Mouse (Mus musculus) kidney, adult 9 months (tissue): ENCODE data around the gene Sh3gl1.
"Not testable (repeated sequence)": the region's sequence is repeated elsewhere in the genome, so short reads cannot be mapped to it uniquely, and the experiment has no call there.

Experiments
- DNase-seq: peaks from one replicate; pipeline ENCODE4 v3.0.0; 2022

Sh3gl1 gene

DNA sequence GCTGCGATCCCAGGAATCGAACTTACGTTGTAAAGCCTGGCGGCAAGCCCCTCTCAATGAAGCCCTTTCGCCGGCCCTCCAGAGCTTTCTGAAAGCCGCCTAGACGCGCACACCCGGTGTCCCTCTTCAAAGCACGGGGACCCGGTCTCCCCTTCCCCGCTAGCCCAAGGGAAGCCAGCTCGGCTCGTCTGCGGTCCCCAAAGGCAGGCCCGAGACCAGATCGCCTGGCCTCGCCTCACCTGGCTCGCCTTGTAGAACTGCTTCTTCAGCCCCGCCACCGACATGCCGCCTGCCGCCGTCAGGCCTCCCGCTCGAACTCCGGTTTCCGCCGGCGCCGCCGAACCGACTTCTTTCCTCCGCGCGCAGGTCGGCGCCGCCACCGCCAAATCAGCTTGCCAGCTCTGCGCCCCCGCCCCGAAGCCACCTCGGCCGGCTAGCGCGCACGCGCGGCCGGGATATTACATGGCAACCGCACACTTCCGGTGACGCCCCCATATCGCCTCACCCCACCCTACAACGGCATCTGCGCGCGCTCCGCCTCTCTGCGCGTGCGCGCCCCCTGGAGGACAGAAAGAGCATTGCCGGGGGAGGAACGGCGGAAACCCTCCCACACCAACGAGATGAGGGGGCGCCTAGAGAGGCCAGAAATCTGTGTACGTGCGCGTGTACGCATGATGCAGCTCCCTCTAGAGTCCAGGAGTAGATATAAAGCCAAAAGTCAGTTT lies at the start of gene Sh3gl1:
Gene Sh3gl1, minus strand, starts transcription at position 460 of the 725 bp plus-strand sequence.
- peak; percentile 99 for DNase-seq

DNA sequence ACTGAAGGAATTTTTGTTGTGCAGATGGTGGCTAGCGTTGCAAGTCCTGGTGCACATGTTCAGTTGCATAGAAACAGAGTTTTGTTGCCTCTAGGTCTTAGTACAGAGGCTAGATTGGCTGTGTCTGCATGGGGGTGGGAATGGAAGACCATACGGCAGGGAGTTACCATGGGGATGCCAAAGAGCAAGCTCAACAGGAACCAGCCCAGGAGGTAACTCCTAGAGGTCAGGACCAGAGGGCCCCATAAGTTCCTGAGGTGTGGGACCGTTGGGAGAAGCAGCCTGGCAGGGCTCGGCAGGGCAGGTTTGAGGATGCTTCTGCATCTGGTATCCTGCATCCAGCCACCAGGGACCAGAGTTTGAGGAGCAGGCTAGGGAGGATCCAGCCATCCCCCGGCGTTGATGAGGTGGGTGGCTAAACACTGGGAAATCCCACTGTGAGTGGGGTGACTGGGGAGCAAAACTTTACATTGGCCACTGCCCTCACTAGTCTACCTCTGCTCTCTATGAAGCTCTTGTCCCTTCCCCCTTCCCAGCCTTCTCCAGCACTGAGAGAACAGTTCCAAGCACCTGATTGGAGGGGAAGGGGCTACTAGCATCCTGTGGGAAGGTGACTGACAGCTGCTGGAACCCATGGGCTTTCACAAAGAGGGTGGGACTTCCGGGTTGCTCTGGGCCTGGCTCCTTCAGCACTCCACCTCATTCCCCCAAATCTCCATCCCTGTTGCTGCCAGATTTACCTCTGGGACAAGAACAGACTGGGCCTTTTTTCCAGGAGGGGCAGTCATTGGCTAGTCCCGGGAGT lies 44.5 kb upstream of the Sh3gl1 start:
- DNase-seq = peak; percentile 30

DNA sequence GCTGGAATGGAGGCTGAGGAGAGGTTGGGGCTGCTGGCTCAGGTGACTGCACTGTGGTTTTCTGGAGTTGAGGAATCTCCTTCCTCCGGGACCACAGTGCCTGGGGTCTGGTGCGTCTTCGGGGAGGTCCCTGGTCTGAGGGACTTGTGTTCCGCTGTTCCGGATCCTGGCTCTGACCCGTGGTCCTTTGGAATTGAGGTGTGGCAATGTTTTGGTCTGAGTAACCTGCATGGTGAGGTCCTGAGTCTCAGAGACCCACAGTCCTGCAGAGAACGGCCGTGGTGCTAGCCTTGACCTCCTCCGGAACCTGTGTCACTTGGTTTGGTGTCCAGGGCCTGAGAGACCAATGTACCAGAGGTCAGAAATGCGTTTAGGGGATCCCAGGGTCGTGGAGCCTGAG lies 43.5 kb upstream of the Sh3gl1 start:
- DNase-seq = peak; percentile 45

DNA sequence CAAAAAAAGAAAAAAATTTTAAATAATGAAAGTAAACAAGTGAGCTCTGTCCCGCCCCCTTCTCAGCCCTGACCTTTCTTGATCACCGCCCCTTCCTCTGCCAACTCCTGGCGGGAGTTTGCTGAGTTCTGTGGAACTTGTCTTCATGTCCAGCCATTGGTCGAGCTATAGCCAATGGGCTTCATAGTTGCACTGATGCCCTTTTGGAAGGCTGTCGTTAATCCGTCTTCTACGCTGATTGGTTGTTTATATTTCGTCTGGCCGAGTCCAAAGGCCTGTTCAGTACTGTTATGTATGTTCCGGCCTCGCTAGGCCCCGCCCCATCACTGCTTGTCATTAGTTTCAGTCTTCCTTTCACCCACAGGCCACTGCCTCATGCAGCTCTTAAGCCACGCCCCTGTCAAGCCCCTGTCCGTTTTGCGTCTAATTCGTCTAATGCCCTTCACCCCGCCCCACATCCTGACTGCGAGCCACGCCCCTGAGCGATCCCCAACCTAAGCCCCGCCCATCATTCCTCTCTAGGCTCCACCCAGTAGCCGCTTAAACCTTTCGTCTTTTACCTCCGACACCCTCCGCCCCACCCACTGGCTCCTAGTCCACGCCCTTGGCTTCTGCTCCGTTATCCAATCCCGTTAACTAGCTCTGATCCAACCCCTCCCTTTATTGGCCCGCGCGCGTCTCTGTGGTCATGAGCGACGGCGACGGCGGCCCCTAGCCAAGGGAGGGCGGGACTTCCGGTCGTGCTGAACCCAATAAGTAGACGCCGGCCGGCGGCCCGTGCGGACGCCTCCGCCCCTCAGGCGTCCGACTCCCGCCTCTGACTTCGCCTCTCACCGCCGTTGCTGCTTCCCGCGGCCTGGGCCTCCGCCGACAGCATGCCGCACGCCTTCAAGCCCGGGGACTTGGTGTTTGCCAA lies 42.7 kb upstream of the Sh3gl1 start, which contains the start of gene Hdgfl2:
Gene Hdgfl2, plus strand, starts transcription at position 755 of the 916 bp plus-strand sequence.
- DNase-seq = peak; percentile 100

DNA sequence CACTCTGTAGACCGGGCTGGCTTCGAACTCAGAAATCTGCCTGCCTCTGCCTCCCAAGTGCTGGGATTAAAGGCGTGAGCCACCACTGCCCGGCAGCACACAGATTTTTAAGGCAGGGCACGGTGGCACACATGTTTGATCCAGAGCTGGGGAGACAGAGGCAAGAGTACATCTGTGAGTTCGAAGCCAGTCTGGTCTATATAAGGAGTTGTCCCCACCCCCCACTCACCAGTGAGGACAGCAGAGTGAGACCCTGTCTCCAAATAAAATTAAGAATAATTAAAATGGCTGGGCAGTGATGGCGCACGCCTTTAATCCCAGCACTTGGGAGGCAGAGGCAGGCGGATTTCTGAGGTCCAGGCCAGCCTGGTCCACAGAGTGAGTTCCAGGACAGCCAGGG lies 41.9 kb upstream of the Sh3gl1 start:
- peak; percentile 53 for DNase-seq

DNA sequence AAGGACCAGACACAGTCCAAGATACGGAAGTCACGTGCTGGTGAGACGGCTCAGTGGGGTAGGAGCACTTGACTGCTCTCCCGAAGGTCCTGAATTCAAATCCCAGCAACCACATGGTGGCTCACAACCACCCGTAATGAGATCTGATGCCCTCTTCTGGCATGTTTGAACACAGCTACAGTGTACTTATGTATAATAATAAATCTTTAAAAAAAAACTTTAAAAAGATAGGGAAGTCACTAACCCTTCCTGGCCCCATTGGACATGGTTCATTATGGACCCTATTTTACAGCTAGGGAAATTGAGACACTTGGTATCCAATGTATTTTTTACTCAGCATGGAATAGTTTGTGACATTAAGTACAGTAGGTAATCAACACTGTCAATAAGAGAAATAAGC lies 41.1 kb upstream of the Sh3gl1 start:
- no peak for DNase-seq

DNA sequence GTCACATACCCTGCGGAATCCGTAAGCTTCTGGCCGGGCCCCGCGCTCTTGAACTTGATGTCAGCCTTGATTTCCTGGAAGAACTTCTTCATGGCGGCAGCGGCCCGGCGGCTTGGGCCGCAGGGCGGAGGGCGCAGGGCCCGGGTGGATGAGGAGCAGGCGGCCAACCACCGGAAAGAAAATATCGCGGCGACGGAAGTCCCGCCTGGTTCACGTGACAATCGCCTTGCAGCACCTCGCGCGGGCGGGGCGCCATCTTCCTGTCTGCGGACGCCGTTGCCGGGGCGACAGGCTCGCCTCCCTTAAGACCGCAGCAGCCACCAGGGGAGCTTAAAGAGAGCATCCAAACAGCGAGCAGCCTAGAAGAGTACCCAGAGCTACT lies 38.4 kb upstream of the Sh3gl1 start, which contains the start of gene Ubxn6:
Gene Ubxn6, minus strand, starts transcription at position 202 of the 382 bp plus-strand sequence.
- DNase-seq = peak; percentile 98

DNA sequence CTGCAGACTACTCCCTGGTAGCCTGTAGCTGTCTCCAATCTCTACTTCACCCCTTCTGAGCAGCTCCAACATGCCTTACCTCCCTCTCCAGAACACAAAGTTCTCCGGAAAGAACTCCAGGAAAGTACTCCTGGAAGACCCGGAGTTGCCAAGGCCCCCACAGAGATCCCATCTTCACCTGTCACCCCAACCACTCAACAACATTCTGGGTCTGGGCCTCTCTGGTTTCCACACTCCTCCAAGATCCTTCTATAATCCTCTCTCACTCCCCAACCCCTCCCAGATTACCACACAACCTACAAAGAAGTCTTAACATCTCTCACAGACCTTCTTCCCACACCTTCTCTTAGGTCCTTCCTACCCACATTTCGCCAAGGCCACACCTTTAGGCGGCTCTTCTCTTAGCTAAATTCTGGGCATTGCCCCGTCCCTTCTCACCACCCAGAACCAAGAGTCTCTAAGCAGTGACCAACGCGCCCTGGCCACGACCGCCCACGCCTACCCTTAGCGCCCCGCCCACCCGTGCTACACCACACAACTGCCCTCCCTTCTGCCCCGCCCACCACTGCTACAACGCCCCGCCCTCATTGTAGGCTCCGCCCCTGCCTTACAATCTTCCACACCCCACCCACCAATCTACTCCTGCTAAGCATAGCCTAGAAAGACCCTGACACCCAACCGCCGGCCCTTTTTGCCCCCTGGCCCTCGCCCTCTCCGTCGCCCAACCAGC lies 37.8 kb upstream of the Sh3gl1 start:
- DNase-seq = peak; percentile 90

DNA sequence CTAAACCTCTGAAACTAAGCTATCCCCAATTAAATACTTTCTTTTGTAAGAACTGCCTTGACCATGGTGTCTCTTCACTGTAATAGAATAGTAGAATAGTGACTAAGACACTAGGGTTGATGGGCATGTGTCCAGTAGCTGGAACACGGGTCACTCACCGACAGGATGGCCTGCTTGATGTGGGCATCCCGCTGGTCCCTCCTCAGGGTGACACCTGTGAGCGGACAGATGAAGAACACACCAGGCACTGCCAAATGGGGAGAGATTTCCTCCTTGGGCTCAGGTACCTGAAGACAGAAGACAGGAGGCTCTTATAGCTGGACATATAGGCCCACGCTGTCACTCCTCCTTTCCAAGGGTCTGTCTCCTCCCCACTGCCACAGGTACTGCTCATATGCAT lies 35.8 kb upstream of the Sh3gl1 start:
- DNase-seq = no peak

DNA sequence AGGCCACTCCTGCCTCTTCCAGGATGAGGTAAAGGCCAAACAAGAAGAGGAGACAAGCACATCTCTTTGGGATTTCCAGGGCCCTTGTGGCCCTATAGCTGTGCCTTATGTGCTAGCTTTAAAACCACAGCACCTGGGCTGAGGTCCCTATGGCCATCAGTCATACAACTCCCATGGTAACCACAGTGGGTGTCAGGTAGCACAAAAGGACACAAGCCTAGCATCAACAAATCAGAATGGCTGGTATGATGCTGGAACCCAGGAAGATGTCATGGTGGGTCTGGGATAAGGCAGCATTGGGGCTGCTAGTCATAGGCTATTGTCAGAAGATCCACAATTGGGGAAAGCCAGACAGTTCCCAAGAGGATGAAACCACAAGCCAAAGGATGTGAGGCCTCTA lies 34.7 kb upstream of the Sh3gl1 start:
- DNase-seq = no peak

DNA sequence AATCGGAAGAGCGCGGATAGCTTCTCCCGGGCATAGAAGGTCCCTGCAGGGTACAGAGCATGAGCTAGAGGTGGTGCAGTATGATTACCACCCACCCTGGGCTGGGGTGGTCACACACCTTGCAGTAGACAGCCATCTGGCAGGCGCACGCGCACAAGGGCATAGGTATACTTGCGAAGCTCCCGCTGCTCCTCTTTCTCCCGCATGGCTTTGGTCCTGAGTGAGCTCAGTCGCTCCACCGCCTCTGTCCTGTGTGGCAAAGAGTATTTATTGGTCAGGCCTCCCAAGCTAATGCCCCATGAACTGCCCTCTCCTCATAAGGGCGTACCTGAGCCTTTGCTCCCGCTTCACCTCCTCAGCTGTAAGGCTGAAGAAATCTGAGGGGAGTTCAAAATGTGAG lies 32.6 kb upstream of the Sh3gl1 start:
- no peak for DNase-seq

DNA sequence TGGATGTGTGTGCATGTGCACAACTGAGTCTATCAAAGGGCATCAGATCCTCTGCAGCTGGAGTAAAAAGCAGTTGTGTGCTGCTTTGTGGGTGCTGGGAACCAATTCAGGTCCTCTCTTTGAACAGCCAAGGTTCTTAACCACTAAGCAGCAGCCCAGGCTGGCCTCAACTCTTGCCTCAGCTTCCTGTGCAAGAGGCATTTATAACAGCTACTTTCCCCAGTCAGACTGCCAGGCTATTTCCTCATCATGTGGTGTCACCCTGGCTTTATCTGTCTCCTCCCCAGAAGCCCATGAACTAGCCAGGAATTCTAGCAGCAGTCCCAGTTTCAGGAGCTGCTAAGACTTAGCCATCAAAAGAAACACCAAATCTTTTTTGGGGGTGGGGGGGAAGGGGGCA lies 30.0 kb upstream of the Sh3gl1 start:
- DNase-seq = no peak

DNA sequence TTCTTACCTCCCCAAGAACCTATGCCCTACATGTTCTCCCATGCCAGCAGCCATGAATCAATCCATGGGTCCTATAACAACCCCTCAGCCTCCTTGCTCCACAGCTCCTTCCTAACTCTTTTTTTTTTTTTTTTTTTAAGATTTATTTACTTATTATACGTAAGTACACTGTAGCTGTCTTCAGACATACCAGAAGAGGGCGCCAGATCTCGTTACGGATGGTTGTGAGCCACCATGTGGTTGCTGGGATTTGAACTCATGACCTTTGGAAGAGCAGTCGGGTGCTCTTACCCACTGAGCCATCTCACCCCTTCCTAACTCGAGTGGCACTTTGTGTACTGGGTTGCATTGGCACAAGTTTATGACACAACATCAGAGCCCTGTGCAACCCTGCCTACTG lies 29.3 kb upstream of the Sh3gl1 start:
- not testable (repeated sequence) for DNase-seq

DNA sequence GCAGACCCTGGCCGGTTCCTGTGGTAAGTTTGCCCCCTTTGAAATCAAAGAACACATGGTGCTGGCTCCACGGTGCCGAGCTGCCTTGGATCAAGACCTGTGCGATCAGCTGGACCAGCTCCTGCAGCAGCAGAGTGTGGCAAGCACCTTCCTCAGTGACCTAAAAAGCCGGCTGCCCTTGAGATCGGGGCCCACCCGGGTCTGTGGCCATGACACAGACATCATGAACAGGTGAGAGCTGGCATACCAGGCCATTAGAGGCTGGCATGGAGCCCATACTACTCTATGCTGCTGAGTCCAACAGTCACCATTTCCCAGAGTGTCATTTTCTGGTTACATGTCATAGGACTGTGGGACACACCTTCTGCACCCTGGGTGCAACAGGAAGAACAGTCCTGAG lies 25.6 kb upstream of the Sh3gl1 start:
- no peak for DNase-seq

DNA sequence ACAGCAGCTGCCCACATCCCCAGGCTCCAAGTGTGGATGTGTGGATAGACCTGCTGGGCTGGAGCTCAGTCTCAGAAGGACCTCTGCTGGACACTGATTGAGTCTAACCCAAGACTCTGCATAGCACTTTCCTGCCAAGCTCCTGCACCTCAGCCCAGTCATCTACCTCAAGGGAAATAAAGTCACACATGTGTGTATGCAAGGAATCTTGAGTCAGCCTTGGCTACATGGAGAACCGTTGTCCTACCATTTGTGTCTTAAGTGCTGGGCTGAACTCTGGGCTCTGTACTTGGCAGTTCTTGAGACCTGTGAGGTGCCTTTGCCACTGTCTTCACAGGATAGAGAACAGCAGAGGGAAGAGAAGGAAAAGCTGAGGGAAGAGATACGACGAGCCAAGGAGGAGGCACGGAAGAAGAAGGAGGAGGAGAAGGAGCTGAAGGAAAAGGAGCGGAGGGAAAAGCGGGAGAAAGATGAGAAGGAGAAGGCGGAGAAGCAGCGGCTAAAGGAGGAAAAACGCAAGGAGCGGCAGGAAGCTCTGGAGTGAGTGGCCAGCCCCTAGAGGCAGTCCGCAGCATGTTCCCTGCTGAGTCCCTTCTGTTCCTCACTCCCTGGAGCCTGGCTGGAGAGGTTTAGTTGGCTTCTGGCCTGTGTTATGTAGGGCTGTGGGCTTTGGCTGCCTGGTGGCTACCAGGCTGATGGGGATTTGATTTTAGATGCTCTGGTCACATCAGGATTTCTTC lies 21.1 kb upstream of the Sh3gl1 start:
- no peak for DNase-seq

DNA sequence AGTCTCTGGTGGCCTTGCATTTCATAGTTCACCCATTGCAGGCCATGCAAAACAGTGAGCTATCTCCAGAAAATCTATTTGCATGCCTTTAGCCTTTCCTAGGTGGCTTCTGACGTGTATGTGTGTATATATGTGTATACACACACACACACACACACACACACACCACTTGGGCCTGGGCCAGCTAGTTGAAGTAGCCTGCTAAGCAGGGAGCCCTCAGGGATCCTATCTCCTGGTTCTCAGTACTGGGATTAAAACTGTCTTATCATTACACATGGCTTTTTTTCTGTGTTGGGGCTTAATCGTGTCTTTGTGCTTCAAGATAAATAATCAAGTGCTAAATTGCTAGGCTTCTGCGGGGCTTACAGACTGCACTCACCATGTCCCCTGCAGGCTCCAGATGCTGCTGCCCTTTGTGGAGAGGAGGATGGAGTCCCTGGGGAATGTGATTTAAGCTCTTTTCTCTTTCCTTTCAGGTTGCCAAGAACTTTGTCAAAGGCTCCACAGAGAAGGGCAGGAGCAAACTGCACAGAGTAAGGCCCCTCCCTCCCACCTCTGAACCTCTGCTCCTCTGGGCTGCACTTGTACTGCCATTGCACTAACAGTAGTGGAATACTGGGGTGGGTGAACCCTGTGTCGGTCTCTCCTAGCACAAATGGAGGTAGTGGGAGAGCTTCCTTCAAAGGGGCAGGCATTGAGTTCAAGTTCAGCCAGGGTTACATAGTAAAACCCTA lies 19.7 kb upstream of the Sh3gl1 start:
- no peak for DNase-seq

DNA sequence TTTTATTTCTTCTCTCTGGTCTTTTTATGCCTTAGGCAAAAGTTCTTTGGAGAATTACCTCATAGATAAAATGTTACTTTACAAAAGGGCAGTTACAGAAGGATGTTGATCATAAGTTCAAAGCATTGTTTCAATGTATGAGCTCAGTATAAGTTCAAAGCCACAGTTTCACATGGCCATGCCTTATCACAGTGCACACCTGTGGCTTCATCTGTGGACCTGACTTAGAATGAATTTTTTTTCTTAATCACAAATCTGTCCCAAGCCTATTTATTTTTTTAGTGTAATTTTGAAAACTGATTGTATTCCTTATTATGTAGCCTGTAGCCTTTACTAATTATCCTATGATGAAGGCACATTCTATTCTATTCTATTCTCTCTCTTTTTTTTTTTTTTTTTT lies 18.5 kb upstream of the Sh3gl1 start:
- DNase-seq = no peak

DNA sequence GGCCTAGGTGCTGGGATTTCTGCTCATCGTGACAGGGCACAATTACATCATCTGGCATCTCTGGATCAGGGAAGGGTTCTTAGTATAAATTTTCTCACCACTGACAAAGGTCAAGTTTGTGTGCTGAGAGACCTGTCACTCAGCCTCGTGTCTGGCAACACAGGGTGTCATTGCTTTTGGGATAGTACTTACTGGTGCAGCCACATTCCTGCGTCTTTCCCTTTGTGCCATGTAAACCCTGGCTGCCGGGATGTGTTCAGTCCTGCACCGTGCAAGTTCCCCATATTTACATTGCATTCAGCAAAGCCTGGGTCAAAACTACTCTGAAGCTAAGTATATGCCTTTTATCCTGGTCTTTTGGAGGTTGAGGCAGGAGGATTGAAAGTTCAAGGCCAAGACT lies 14.9 kb upstream of the Sh3gl1 start:
- DNase-seq = no peak

DNA sequence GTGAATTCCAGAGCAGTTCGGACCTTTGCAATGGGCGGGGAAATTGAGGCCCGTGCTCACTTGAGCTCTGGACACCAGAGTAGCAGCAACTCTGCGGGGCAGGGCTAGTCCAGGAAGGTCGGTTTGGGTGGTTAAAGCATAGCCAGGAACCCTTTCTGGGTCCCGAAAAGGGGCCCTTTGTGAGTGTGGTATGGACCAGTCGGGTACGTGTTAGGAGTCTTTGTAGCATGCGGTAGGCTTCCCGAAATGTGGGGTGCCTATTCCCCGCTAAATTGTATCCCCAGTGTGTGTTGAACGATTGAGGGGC lies 4.4 kb upstream of the Sh3gl1 start:
- no peak for DNase-seq

DNA sequence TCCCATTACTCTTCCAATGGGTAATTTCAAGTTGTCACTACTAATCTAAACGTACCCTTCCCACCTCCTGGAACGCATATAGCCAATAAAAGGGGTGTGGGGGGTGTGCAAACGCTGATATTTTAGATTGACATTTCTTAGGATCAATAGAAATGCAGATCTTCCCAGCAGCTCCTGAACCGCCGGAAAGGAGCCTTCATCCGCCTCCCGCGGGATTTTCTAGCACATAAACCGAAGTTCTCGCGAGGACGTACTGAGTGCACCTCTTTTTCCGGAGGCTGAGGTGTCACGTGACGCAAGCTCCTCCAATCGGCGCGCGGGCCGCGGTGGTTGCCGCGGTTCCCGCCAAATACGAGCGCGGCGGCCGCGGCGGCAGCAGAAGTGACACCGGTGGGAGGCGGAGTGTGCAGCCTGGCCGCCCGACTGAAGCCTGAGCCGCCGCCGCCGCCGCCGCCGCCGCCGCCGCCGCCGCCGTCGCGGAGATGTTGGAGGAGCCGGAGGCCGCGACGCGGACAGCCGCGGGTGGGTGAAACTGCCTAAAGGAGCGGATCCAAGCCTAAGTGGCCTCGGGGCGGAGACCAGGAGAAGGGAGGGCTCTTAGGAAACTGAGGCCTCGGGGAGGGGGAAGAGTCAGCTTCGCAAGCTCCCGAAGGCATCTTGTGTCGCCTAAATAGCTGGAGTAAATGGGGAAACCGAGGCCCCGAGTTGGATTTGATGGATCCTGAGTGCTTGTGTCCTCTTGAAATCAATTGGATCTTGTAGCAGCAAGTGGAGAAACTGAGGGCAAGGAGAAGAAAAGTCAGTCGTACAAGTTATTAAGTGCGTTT lies 3.8 kb upstream of the Sh3gl1 start, which contains the start of gene Chaf1a:
Gene Chaf1a, plus strand, starts transcription at position 410 of the 827 bp plus-strand sequence.
- peak; percentile 99 for DNase-seq
